Mouse (Mus musculus) hindbrain, embryonic 10.5 days (tissue): ENCODE data around the gene Rad9a. TPM values are rescaled to one million over a fixed set of nuclear protein-coding genes. Genes with fewer than 3 reads are reported as not detected.

Source experiments
- DNase-seq: peaks from one replicate; pipeline ENCODE4 v3.0.0-alpha.2; 2017; ENCODE audit warnings: low spot score
- H3K27ac ChIP-seq: fragments of 300-500 bp; sonication (generic); 2 replicates; pipeline ENCODE4 v1.5.1; 2016; ENCODE audit warnings: mild to moderate bottlenecking, moderate library complexity
- H3K27me3 ChIP-seq: fragments of 300-500 bp; sonication (generic); 2 replicates; pipeline ENCODE4 v1.6.1; 2016; ENCODE audit warnings: mild to moderate bottlenecking; ENCODE audit not compliant: poor library complexity, insufficient read depth, severe bottlenecking
- H3K36me3 ChIP-seq: fragments of 300-500 bp; sonication (generic); 2 replicates; pipeline ENCODE4 v1.6.1; 2016; ENCODE audit warnings: mild to moderate bottlenecking, moderate library complexity
- H3K4me1 ChIP-seq: fragments of 300-500 bp; sonication (generic); replicated peaks from 2 replicates; pipeline ENCODE4 v1.6.1; 2016; ENCODE audit warnings: mild to moderate bottlenecking
- H3K4me3 ChIP-seq: fragments of 300-500 bp; sonication (generic); 2 replicates; pipeline ENCODE4 v1.5.1; 2016; ENCODE audit warnings: mild to moderate bottlenecking, moderate library complexity
- H3K9me3 ChIP-seq: fragments of 300-500 bp; sonication (generic); 2 replicates; pipeline ENCODE4 v1.6.1; 2016; ENCODE audit warnings: mild to moderate bottlenecking, moderate library complexity
- WGBS: fragments of 180-500 bp; shearing (Covaris S2); methylation state at CpG from one replicate; pipeline ENCODE4 v1.1.7; 2016; 5-methylcytosine and 5-hydroxymethylcytosine counted together
- polyA plus RNA-seq: library from polyadenylated mRNA; unstranded; fragments of >200 nt; fragmentation: Nextera tagmentation; extraction: Ambion mirVana; gene quantifications from 2 replicates; pipeline ENCODE4 v1.2.1, GENCODE M21; 2016

The Rad9a gene
- polyA plus RNA-seq, 1 experiment from 2014 or later: 53.0 TPM

- H3K9me3 ChIP-seq: no peaks in the 10 kb centered on the region
- peak overlapping the region; percentile 2; the same call in 1 of the 2 replicates for H3K4me3 ChIP-seq
- WGBS: 90% methylated on average over 22 of the region's 22 CpGs
- peaks cover 52% of the 10 kb centered on the region for H3K36me3 ChIP-seq
- DNase-seq: no peak
- no peak overlapping the region for H3K27ac ChIP-seq
- H3K27me3 ChIP-seq: no peaks in the 10 kb centered on the region
- peaks cover 42% of the 10 kb centered on the region for H3K4me1 ChIP-seq
Measured at GRCm38 (mm10) chr19:4150567-4151487, 50.6 kb downstream of the Rad9a start.

- peak overlapping the region; percentile 79 for H3K4me3 ChIP-seq
- 94% methylated on average over 17 of the region's 17 CpGs for WGBS
- H3K27me3 ChIP-seq: no peaks in the 10 kb centered on the region
- H3K36me3 ChIP-seq: peaks cover 44% of the 10 kb centered on the region
- H3K9me3 ChIP-seq: no peaks in the 10 kb centered on the region
- no peak overlapping the region for H3K27ac ChIP-seq
- peaks cover 39% of the 10 kb centered on the region for H3K4me1 ChIP-seq
- no peak for DNase-seq
Measured at GRCm38 (mm10) chr19:4149764-4150461, 51.5 kb downstream of the Rad9a start.

GRCm38 (mm10) chr19:4149283-4149682 lies 52.2 kb downstream of the Rad9a start:
- no peak for DNase-seq
- Histone ChIP-seq H3K4me1 (peaks cover 43% of the 10 kb centered on the region), H3K4me3 (peak overlapping the region; percentile 79), H3K27me3 (no peaks in the 10 kb centered on the region), H3K36me3 (peaks cover 44% of the 10 kb centered on the region), H3K27ac (no peak overlapping the region), H3K9me3 (no peaks in the 10 kb centered on the region)
- WGBS: 90% methylated on average over 11 of the region's 11 CpGs

GRCm38 (mm10) chr19:4148819-4149218 lies 52.6 kb downstream of the Rad9a start:
- Histone ChIP-seq H3K27me3 (no peaks in the 10 kb centered on the region), H3K9me3 (no peaks in the 10 kb centered on the region), H3K27ac (peak overlapping the region; percentile 89), H3K36me3 (peaks cover 42% of the 10 kb centered on the region), H3K4me3 (peak overlapping the region; percentile 79), H3K4me1 (peaks cover 42% of the 10 kb centered on the region)
- 5% methylated on average over 8 of the region's 8 CpGs for WGBS
- no peak for DNase-seq

- Histone ChIP-seq H3K27me3 (no peaks in the 10 kb centered on the region), H3K27ac (peak within 1 kb of the TSS; percentile 89), H3K9me3 (no peaks in the 10 kb centered on the region), H3K4me1 (peaks cover 44% of the 10 kb centered on the region), H3K4me3 (peak within 1 kb of the TSS; percentile 79), H3K36me3 (peaks cover 38% of the 10 kb centered on the region)
- peak; percentile 96 for DNase-seq
- WGBS: under 1% methylated on average over 33 of the region's 33 CpGs
Measured at GRCm38 (mm10) chr19:4148491-4148806, 53.0 kb downstream of the Rad9a start, which contains the start of gene Coro1b. Coro1b (plus strand) TSS chr19:4148619.

- no peaks in the 10 kb centered on the region for H3K9me3 ChIP-seq
- peaks cover 33% of the 10 kb centered on the region for H3K36me3 ChIP-seq
- no peak for DNase-seq
- peak overlapping the region; percentile 79 for H3K4me3 ChIP-seq
- WGBS: 33% methylated on average over 9 of the region's 9 CpGs
- peaks cover 40% of the 10 kb centered on the region for H3K4me1 ChIP-seq
- no peaks in the 10 kb centered on the region for H3K27me3 ChIP-seq
- H3K27ac ChIP-seq: peak overlapping the region; percentile 89
Measured at GRCm38 (mm10) chr19:4147782-4148490, 53.5 kb downstream of the Rad9a start.

- Histone ChIP-seq H3K27ac (no peak overlapping the region), H3K4me3 (no peak overlapping the region), H3K27me3 (no peaks in the 10 kb centered on the region), H3K9me3 (no peaks in the 10 kb centered on the region), H3K36me3 (peaks cover 24% of the 10 kb centered on the region), H3K4me1 (peaks cover 40% of the 10 kb centered on the region)
- WGBS: 48% methylated on average over 3 of the region's 3 CpGs
- no peak for DNase-seq
Measured at GRCm38 (mm10) chr19:4147022-4147405, 54.4 kb downstream of the Rad9a start.

GRCm38 (mm10) chr19:4146366-4147021 lies 55.0 kb downstream of the Rad9a start:
- DNase-seq: no peak
- H3K4me3 ChIP-seq: no peak overlapping the region
- H3K36me3 ChIP-seq: peaks cover 18% of the 10 kb centered on the region
- no peak overlapping the region for H3K27ac ChIP-seq
- H3K27me3 ChIP-seq: no peaks in the 10 kb centered on the region
- 60% methylated on average over 12 of the region's 12 CpGs for WGBS
- no peaks in the 10 kb centered on the region for H3K9me3 ChIP-seq
- H3K4me1 ChIP-seq: peaks cover 40% of the 10 kb centered on the region

- H3K27me3 ChIP-seq: no peaks in the 10 kb centered on the region
Measured at GRCm38 (mm10) chr19:4145936-4146335, 55.5 kb downstream of the Rad9a start.

More at GRCm38 (mm10) chr19:4145936-4146335, 55.5 kb downstream of the Rad9a start:
- Histone ChIP-seq H3K4me3 (no peak overlapping the region), H3K9me3 (no peaks in the 10 kb centered on the region), H3K4me1 (peaks cover 40% of the 10 kb centered on the region), H3K27ac (no peak overlapping the region), H3K36me3 (peaks cover 13% of the 10 kb centered on the region)
- WGBS: 87% methylated on average over 5 of the region's 5 CpGs
- DNase-seq: no peak

Other genes with a start within 250 kb of the Rad9a start
- not detected in 2 replicates for gene Aldh3b3, start 243.0 kb downstream of the Rad9a start, polyA plus RNA-seq
- 0.91 and 2.0 TPM in 2 replicates for gene Aldh3b2, start 229.3 kb downstream of the Rad9a start, polyA plus RNA-seq
- gene Acy3, start 215.1 kb downstream of the Rad9a start, polyA plus RNA-seq: 2.6 and 2.9 TPM in 2 replicates
- 0.88 and 2.6 TPM in 2 replicates for gene Tbx10, start 208.9 kb downstream of the Rad9a start, polyA plus RNA-seq
- gene Nudt8, start 201.1 kb downstream of the Rad9a start, polyA plus RNA-seq: 20.1 and 22.6 TPM in 2 replicates
- 3.0 and 3.1 TPM in 2 replicates for gene Gm49405, start 201.0 kb downstream of the Rad9a start, polyA plus RNA-seq
- gene Doc2g, start 198.3 kb downstream of the Rad9a start, polyA plus RNA-seq: 3.0 and 3.8 TPM in 2 replicates
- 196 and 198 TPM in 2 replicates for gene Ndufv1, start 188.9 kb downstream of the Rad9a start, polyA plus RNA-seq
- 442 and 460 TPM in 2 replicates for gene Gstp1, start 163.7 kb downstream of the Rad9a start, polyA plus RNA-seq
- gene Gstp2, start 155.6 kb downstream of the Rad9a start, polyA plus RNA-seq: 1.3 and 2.1 TPM in 2 replicates
- gene Gstp3, start 142.1 kb downstream of the Rad9a start, polyA plus RNA-seq: not detected in 2 replicates
- not detected in 2 replicates for gene Cabp2, start 120.1 kb downstream of the Rad9a start, polyA plus RNA-seq
- 90.5 and 93.3 TPM in 2 replicates for gene Cdk2ap2, start 104.5 kb downstream of the Rad9a start, polyA plus RNA-seq
- 8.5 and 19.9 TPM in 2 replicates for gene Pitpnm1, start 101.7 kb downstream of the Rad9a start, polyA plus RNA-seq
- gene Aip, start 75.8 kb downstream of the Rad9a start, polyA plus RNA-seq: 65.8 and 73.9 TPM in 2 replicates
- not detected in 2 replicates for gene Gpr152, start 61.9 kb downstream of the Rad9a start, polyA plus RNA-seq
- 0.12 TPM in 1 of 2 replicates, not detected in the other for gene Cabp4, start 57.6 kb downstream of the Rad9a start, polyA plus RNA-seq
- gene Coro1b, start 53.0 kb downstream of the Rad9a start, polyA plus RNA-seq: 138 and 156 TPM in 2 replicates
- gene Ptprcap, start 48.1 kb downstream of the Rad9a start, polyA plus RNA-seq: 0.51 and 0.76 TPM in 2 replicates
- 65.4 and 77.0 TPM in 2 replicates for gene Rps6kb2, start 38.3 kb downstream of the Rad9a start, polyA plus RNA-seq
- gene Carns1, start 26.2 kb downstream of the Rad9a start, polyA plus RNA-seq: 3.5 and 3.9 TPM in 2 replicates
- 0.85 and 1.2 TPM in 2 replicates for gene Tbc1d10c, start 10.4 kb downstream of the Rad9a start, polyA plus RNA-seq
- gene Ppp1ca, start 9.6 kb downstream of the Rad9a start, polyA plus RNA-seq: 1,005 and 1,038 TPM in 2 replicates
- gene Clcf1, start 12.6 kb upstream of the Rad9a start, polyA plus RNA-seq: 0.87 and 1.2 TPM in 2 replicates
- not detected in 2 replicates for gene AC109138.7, start 12.7 kb upstream of the Rad9a start, polyA plus RNA-seq
- 17.5 and 19.7 TPM in 2 replicates for gene Pold4, start 30.2 kb upstream of the Rad9a start, polyA plus RNA-seq
- 4.0 and 5.9 TPM in 2 replicates for gene Ssh3, start 67.5 kb upstream of the Rad9a start, polyA plus RNA-seq
- gene Ankrd13d, start 81.5 kb upstream of the Rad9a start, polyA plus RNA-seq: 9.9 and 14.4 TPM in 2 replicates
- gene Grk2, start 104.6 kb upstream of the Rad9a start, polyA plus RNA-seq: 14.8 and 16.7 TPM in 2 replicates
- gene Kdm2a, start 196.6 kb upstream of the Rad9a start, polyA plus RNA-seq: 51.6 and 53.9 TPM in 2 replicates
- gene Rhod, start 237.8 kb upstream of the Rad9a start, polyA plus RNA-seq: 16.5 and 19.5 TPM in 2 replicates